Mouse (Mus musculus) cerebellum, adult 2 months (tissue): Measurements from ENCODE around the gene Lipm.

Experiments used
- CTCF ChIP-seq: fragments of 200-500 bp; IDR thresholded peaks from 2 replicates; pipeline ENCODE4 v1.5.1; 2011; ENCODE audit warnings: low read depth, mild to moderate bottlenecking, control low read depth, low read length, moderate library complexity, borderline replicate concordance; ENCODE audit not compliant: insufficient read depth
- POLR2A ChIP-seq: fragments of 200-500 bp; IDR thresholded peaks from 2 replicates; pipeline ENCODE4 v1.6.1; 2011; ENCODE audit warnings: low read length, control low read depth, borderline replicate concordance; ENCODE audit not compliant: insufficient read depth

GRCm38 (mm10) chr19:34151909-34152308 is 51.2 kb downstream of the Lipm start:
- TF ChIP-seq POLR2A (no peak), CTCF (no peak)
